Mouse (Mus musculus) kidney, embryonic 14.5 days (tissue): Measurements from ENCODE around the gene Akap2. TPM values are rescaled to one million over a fixed set of nuclear protein-coding genes. Genes with fewer than 3 reads are reported as not detected.

Experiments
- ATAC-seq: fragments of 200-750 bp; cut with Nextera tagmentation; 2 replicates; pipeline ENCODE4 v1.8.0; 2017; ENCODE audit warnings: moderate number of reproducible peaks, mild to moderate bottlenecking, moderate TSS enrichment, moderate library complexity; ENCODE audit not compliant: low FRiP score, low TSS enrichment
- H3K27ac ChIP-seq: fragments of 300-500 bp; sonication (generic); 2 replicates; pipeline ENCODE4 v1.5.1; 2014; ENCODE audit warnings: low read depth, mild to moderate bottlenecking, low read length, moderate library complexity, mixed read lengths
- H3K27me3 ChIP-seq: fragments of 300-500 bp; sonication (generic); 2 replicates; pipeline ENCODE4 v1.6.1; 2014; ENCODE audit warnings: mild to moderate bottlenecking, low read length; ENCODE audit not compliant: control insufficient read depth, insufficient read depth
- H3K36me3 ChIP-seq: fragments of 300-500 bp; sonication (generic); 2 replicates; pipeline ENCODE4 v1.6.1; 2014; ENCODE audit warnings: low read length, mixed read lengths; ENCODE audit not compliant: control insufficient read depth, insufficient read depth
- H3K4me1 ChIP-seq: fragments of 300-500 bp; sonication (generic); 2 replicates; pipeline ENCODE4 v1.6.1; 2014; ENCODE audit warnings: low read length, mixed read lengths; ENCODE audit not compliant: control insufficient read depth, insufficient read depth
- H3K4me2 ChIP-seq: fragments of 300-500 bp; sonication (generic); replicated peaks from 2 replicates; pipeline ENCODE4 v1.6.1; 2014; ENCODE audit warnings: low read depth, mild to moderate bottlenecking, low read length
- H3K4me3 ChIP-seq: fragments of 300-500 bp; sonication (generic); 2 replicates; pipeline ENCODE4 v1.5.1; 2014; ENCODE audit warnings: mild to moderate bottlenecking, low read length
- H3K9ac ChIP-seq: fragments of 300-500 bp; sonication (generic); 2 replicates; pipeline ENCODE4 v1.6.1; 2014; ENCODE audit warnings: low read depth, mild to moderate bottlenecking, low read length, moderate library complexity
- H3K9me3 ChIP-seq: fragments of 300-500 bp; sonication (generic); 2 replicates; pipeline ENCODE4 v1.6.1; 2016; ENCODE audit warnings: low read length; ENCODE audit not compliant: control insufficient read depth
- WGBS: fragments of 180-500 bp; shearing (Covaris S2); extraction: QIAGEN DNeasy Blood & Tissue Kit; methylation state at CpG from one replicate; pipeline ENCODE4 v1.1.7; 2014; 5-methylcytosine and 5-hydroxymethylcytosine counted together
- polyA plus RNA-seq: library from polyadenylated mRNA; unstranded; fragments of >200 nt; fragmentation: Nextera tagmentation; extraction: Ambion mirVana; gene quantifications from 2 replicates; pipeline ENCODE4 v1.2.1, GENCODE M21; 2014

Akap2 gene
- polyA plus RNA-seq, 1 experiment from 2014 or later: 24.0 TPM

GRCm38 (mm10) chr4:57837089-57837488, 119.6 kb downstream of the Akap2 start:
- Histone ChIP-seq H3K27me3 (no peaks in the 10 kb centered on the region), H3K27ac (no peak overlapping the region), H3K9me3 (no peaks in the 10 kb centered on the region), H3K4me1 (peaks cover 20% of the 10 kb centered on the region), H3K36me3 (no peaks in the 10 kb centered on the region), H3K9ac (no peak overlapping the region), H3K4me2 (no peak overlapping the region), H3K4me3 (no peak overlapping the region)
- no peak for ATAC-seq
- WGBS: 56% methylated on average over 9 of the region's 9 CpGs

DNA sequence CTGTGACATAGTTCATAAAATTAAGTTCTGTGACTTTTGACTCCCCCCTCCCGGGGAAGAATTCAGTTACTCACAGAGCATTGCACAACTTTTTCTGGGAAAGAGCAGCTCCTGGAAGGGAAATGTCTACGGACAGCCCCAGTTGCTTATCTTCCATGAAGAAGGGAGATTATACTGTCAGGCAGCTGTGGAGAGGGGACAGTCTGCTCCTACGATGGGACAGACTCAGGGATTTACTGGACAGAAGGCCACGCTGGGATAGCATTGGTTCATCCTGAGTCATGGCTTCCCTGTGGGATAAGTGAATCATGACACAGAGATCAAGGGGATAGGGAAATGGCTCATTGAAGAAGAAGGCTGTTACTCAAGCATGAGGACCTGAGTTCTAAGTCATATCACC, 121.9 kb downstream of the Akap2 start:
- 77% methylated on average over 4 of the region's 4 CpGs for WGBS
- no peaks in the 10 kb centered on the region for H3K36me3 ChIP-seq
- H3K27ac ChIP-seq: no peak overlapping the region
- H3K27me3 ChIP-seq: no peaks in the 10 kb centered on the region
- H3K9ac ChIP-seq: no peak overlapping the region
- H3K4me2 ChIP-seq: no peak overlapping the region
- H3K9me3 ChIP-seq: no peaks in the 10 kb centered on the region
- H3K4me3 ChIP-seq: no peak overlapping the region
- no peak for ATAC-seq
- peaks cover 6% of the 10 kb centered on the region; the same call in 1 of the 2 replicates for H3K4me1 ChIP-seq

DNA sequence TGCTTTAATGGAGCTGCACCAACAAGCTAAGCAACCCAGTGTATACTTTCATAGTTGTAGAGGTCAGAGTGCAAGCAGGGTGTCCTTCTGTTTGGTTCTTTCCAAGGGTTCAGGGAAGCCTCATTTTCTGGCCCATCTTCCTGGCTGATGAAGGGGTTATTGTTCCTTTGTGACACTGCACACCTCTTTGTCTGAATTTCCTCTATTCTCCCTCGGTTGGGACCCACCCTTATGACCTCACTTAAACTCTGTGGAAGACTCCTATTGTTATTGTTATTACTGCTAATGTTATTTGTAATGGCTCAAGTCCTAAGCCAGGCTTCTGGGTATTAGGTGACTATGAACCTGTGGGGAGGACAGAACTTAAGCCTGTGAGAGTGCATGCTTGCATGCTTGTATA, 124.5 kb downstream of the Akap2 start:
- no peaks in the 10 kb centered on the region for H3K27me3 ChIP-seq
- peaks cover 17% of the 10 kb centered on the region; the same call in 1 of the 2 replicates for H3K4me1 ChIP-seq
- H3K27ac ChIP-seq: no peak overlapping the region
- H3K9ac ChIP-seq: no peak overlapping the region
- ATAC-seq: no peak
- no peak overlapping the region for H3K4me3 ChIP-seq
- no peaks in the 10 kb centered on the region for H3K9me3 ChIP-seq
- no peaks in the 10 kb centered on the region for H3K36me3 ChIP-seq
- WGBS: 35% methylated on average over 1 of the region's 1 CpGs
- H3K4me2 ChIP-seq: no peak overlapping the region

GRCm38 (mm10) chr4:57842472-57843305, 125.2 kb downstream of the Akap2 start:
- H3K4me3 ChIP-seq: no peak overlapping the region
- H3K4me2 ChIP-seq: no peak overlapping the region
- 65% methylated on average over 11 of the region's 11 CpGs for WGBS
- no peaks in the 10 kb centered on the region for H3K9me3 ChIP-seq
- no peak overlapping the region for H3K9ac ChIP-seq
- H3K4me1 ChIP-seq: peaks cover 22% of the 10 kb centered on the region
- ATAC-seq: no peak
- H3K27me3 ChIP-seq: no peaks in the 10 kb centered on the region
- H3K27ac ChIP-seq: no peak overlapping the region
- H3K36me3 ChIP-seq: no peaks in the 10 kb centered on the region

- H3K4me1 ChIP-seq: peaks cover 26% of the 10 kb centered on the region
- peak overlapping the region; percentile 43 for H3K4me2 ChIP-seq
- 1% methylated on average over 10 of the region's 10 CpGs for WGBS
- H3K27ac ChIP-seq: peak overlapping the region; percentile 90
- H3K9ac ChIP-seq: peak overlapping the region; percentile 68
- H3K36me3 ChIP-seq: 0 out of 2 replicates have a peak, but pooled peaks cover under 1% of the 10 kb centered on the region
- H3K9me3 ChIP-seq: no peaks in the 10 kb centered on the region
- ATAC-seq: peak; percentile 88
- H3K27me3 ChIP-seq: no peaks in the 10 kb centered on the region
- H3K4me3 ChIP-seq: peak overlapping the region; percentile 42
These were observed 127.6 kb downstream of the Akap2 start for GRCm38 (mm10) chr4:57845031-57845431.

DNA sequence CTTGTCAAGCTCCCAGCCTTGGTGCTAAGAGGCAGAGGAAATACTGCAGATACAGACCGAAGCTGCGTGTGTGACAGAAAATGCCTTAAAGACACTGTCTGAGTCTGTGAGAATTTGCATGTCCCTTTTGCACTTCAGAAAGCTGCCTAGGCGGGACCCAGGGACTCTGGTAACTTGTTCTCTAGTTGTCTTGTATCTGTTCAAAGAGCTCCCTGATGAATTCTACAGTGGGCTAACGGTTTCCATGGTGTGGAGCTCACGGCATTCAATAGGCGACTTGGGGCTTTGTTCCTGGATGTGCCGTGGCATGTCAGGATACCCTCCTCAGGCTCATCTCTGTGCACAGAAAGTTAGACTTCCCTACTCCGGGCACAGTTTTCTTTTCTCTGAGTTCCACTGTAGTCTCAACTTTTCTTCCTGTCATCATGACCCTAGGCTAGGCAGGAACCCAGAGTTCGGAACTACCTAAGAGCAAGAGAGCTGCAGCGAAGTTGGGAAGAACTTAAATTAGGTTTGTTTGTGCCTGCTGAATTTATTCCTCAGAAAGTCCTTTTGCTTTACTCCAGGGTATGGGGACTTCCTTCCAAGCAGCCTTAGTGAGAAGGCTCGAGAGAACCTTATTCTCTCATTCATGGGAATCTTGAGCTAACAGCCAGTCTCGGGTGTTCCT, 128.2 kb downstream of the Akap2 start:
- H3K27me3 ChIP-seq: no peaks in the 10 kb centered on the region
- peaks cover 26% of the 10 kb centered on the region for H3K4me1 ChIP-seq
- H3K36me3 ChIP-seq: 0 out of 2 replicates have a peak, but pooled peaks cover 3% of the 10 kb centered on the region
- peak overlapping the region; percentile 68 for H3K9ac ChIP-seq
- no peaks in the 10 kb centered on the region for H3K9me3 ChIP-seq
- 28% methylated on average over 12 of the region's 12 CpGs for WGBS
- H3K4me3 ChIP-seq: peak overlapping the region; percentile 42
- H3K27ac ChIP-seq: peak overlapping the region; percentile 90
- no peak for ATAC-seq
- peak overlapping the region; percentile 43 for H3K4me2 ChIP-seq

DNA sequence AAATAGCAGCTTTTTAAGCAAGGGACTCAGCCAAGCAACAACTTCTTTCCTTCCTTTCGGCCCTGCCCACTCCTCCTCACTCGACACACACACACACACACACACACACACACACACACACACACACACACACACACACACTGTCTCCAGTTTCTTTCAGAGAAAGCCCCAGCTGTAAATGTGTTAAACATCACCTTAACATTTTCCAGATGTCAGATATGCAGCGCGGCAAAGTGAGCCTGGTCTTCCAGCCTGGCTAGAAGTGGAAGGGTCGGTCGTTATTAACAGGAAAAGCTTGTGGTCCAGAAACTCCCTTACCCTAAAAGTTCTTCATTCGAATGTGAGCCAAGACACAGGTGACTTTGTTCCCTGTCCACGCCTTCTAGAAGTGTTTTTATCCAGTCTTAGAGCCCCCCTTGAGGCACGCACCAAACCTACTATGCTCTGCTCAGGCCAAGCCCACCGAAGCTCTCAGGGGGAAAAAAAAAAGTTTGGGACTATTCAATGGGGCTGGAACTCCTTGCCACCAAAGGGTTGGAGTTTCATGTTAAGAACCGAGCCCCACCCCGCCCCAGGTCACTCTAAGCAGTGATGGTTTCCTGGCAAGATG, 129.0 kb downstream of the Akap2 start:
- Histone ChIP-seq H3K4me1 (peaks cover 29% of the 10 kb centered on the region), H3K27me3 (no peaks in the 10 kb centered on the region), H3K36me3 (0 out of 2 replicates have a peak, but pooled peaks cover 3% of the 10 kb centered on the region), H3K4me2 (peak overlapping the region; percentile 43), H3K9ac (peak overlapping the region; percentile 68), H3K4me3 (peak overlapping the region; percentile 42; the same call in 1 of the 2 replicates), H3K27ac (peak overlapping the region; percentile 90), H3K9me3 (no peaks in the 10 kb centered on the region)
- WGBS: 28% methylated on average over 11 of the region's 12 CpGs
- ATAC-seq: no peak; the same call in none of the 2 replicates

- H3K4me1 ChIP-seq: peaks cover 33% of the 10 kb centered on the region
- H3K9me3 ChIP-seq: no peaks in the 10 kb centered on the region
- H3K4me3 ChIP-seq: peak overlapping the region; percentile 42; the same call in 1 of the 2 replicates
- WGBS: 28% methylated on average over 8 of the region's 8 CpGs
- H3K27ac ChIP-seq: peak overlapping the region; percentile 90
- H3K9ac ChIP-seq: peak overlapping the region; percentile 68; the same call in 1 of the 2 replicates
- H3K27me3 ChIP-seq: no peaks in the 10 kb centered on the region
- H3K36me3 ChIP-seq: 0 out of 2 replicates have a peak, but pooled peaks cover 3% of the 10 kb centered on the region
- ATAC-seq: peak; percentile 65
- H3K4me2 ChIP-seq: peak overlapping the region; percentile 43
These were observed 129.6 kb downstream of the Akap2 start for GRCm38 (mm10) chr4:57846991-57847422.
